Mouse (Mus musculus): Measurements from ENCODE around the gene Ttc1.
A peak's percentile ranks its signal among the peaks of the same experiment; 100 is the strongest.

Ttc1 gene

DNA sequence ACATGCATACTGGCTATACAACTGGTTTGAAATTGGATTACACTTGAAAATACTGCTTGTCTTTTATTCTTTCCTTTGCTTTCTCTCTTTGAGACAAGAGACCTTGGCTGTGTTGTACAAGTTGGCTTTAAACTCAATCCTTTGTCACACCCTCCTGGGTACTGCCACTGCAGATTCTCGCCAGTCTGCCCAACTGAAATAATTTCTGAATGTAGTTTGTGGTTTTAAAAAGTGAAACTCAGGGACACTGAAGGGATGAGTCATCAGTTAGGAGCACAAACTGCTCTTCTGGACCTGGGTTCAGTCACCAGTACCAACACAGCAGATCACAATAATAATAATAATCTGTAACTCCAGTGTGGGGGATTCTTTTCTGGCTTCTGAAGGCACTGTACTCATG is 44.3 kb downstream of the Ttc1 start:
- DNase-seq (ENCODE audit: low spot score in 2 of 2), result no peak

DNA sequence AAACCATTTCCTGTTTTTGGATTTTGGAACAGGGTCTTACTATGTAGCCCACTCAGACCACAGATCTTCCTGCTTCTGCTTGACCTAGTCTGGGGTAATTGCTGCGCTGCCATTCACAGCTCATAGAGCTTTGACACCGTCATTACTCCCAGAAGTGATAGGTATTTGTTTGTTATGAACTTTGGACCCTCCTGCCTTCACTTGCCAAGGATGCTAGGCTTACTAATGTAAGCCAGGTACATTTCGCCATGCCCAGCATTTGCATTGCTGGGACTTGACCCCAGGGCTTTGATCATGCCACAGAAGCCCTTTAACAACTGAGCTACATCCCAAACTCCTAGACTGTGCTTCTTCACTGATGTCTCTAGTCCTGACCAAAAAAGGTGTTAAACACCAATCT is 47.5 kb downstream of the Ttc1 start:
- DNase-seq (ENCODE audit: low spot score in 2 of 2), result no peak

DNA sequence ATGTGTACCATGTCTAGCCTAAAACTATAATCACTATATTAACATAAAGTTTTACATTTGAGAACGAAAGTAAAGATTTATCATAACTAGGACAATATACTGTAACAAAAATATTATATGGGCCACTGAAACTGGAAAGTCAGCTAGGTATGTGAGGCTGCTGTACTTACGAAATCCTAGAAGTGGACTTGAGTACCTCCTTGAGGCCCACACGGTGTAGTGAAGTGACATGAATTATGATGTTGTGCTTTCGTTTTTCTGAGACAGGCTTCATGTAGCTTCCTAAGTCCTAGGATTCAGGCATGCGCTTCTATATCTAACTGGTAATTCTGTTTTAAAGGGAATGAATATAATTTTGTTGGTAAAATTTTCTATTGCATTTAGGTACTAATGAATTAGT is 49.2 kb downstream of the Ttc1 start:
- DNase-seq (ENCODE audit: low spot score in 2 of 2), result no peak

DNA sequence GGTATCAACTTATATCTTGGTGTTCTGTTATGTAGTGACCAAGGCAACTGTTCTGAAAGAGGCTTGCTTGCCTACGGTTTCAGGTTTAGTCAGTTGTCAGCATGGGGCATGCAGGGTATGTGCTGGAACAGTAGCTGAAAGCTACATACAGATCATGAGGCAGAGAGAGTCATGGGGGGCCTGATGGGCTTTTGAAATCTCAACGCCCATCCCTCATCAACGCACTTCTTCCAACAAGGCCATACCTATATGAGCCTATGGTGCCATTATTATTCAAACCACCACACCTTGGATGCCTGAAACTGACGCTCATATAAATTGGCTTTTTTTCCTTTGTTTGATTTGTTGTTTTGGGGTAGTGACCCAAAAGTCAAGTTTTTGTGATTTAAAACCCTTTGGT is 51.2 kb downstream of the Ttc1 start:
- DNase-seq (ENCODE audit: low spot score in 2 of 2), result no peak

DNA sequence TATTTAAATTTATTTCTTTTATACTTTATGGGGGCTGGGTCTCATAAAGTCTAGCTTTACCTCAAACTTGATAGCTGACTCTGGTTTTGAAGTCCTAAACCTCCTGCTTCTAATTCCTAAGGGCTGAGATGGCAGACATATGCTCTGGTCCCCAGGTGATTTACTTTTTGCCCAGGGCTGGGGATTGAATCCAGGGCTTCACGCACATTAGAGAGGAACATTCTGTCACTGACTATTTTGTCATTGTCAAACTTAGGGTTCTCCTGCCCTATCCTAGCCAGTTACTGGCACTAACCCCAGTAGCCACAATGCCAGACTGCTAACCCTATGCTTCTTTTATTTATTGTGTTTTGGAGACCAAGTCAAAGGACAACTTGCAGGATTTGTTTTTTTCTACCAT is 59.0 kb downstream of the Ttc1 start:
- DNase-seq (ENCODE audit: low spot score in 2 of 2), result no peak

DNA sequence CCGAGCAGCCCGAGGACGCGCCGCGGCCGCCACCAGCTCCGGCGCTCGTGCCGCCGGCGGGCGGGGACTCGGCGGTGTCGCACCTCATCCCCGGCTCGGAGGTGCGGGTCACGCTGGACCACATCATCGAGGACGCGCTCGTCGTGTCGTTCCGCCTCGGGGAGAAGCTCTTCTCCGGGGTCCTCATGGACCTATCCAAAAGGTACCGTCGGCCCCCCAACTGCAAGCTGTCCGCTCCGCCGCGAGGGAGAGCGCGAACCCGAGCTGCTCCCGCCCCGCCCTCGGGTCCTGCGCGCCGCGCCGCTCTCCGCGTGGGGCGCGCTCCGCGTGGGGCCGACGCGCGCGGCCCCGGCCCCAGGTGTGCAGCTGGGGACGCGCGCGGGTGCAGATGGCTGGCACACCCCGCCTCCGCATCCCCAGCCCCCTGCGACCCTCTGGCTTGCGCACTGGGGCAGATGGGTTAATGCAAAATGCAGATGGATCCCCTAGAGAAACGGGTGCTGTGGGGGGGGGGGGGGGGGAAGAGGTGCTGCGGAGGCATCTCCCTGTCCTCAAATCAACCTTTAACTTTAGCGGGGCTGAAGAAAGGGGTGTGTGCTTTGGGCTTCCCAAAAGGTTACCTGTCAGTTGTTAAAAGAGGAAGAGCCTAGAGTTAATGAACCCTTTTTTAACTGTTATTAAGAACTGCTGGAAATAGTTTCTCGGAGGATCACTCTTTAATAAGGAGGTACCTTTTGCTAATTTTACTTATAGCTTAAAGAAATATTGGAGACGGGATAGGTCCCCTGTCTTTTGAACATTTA is 65.2 kb downstream of the Ttc1 start:
- DNase-seq (ENCODE audit: low spot score in 2 of 2), result peak; percentile 46 to 55

DNA sequence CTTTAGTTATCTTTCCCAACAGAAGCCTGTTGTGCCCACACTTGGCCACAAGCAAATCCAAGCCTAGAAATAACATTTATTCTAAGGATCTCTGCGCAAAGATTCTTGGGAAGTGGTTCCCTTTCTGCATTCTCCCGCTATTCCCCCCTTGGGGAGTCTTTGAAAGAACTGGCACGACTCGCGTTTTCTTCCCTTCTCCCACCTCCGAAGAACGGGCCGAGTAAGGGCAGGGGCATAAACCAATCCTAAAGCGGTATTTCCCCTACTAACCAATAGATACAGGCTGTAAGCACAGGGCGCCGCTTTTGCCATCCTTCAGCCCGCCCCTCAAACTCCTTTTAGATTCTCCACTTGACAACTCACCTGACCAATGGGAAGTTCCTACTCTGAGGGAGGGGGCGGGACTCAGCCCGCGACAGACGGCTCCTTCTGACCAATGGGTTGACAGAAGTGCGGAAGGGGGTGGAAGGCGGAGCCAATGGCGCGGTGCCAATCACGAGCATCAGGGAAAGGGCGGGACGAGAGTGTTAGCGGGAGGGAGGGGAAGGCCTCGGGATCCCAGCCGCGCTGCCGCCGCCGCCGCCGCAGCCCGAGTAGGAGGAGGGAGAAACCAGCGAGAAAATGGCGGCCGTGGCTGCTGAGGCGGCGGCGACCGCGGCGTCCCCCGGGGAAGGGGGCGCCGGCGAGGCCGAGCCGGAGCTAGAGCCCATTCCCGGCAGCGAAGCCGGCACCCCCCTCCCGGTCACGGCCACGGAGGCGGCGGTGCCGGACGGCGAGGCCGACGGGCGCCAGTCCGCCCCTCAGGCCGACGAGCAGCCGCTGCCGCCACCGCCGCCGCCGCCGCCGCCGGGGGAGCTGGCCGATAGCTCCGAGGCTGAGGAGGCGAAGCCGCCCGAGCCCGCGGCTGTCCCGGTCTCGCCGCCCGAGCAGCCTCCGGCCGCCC is 66.1 kb downstream of the Ttc1 start, which contains the start of gene Pwwp2a:
Gene Pwwp2a (plus strand): TSS at position 527 of the 943 bp plus-strand sequence.
- DNase-seq (ENCODE audit: low spot score in 2 of 2), result peak; percentile 98
